Mouse (Mus musculus): ENCODE measurements at regions not wholly inside any gene's neighbourhood (a gene's known extent, or its start where the extent isn't known, plus 50 kb on each side); places are given as distances from the start of the nearest gene placed in this dataset.

GRCm38 (mm10) chr9:74593970-74594369, 267.8 kb upstream of the Onecut1 start:
- DNase-seq (ENCODE audit: extremely low spot score in 1 of 2, low spot score in 2 of 2), result no peak

DNA sequence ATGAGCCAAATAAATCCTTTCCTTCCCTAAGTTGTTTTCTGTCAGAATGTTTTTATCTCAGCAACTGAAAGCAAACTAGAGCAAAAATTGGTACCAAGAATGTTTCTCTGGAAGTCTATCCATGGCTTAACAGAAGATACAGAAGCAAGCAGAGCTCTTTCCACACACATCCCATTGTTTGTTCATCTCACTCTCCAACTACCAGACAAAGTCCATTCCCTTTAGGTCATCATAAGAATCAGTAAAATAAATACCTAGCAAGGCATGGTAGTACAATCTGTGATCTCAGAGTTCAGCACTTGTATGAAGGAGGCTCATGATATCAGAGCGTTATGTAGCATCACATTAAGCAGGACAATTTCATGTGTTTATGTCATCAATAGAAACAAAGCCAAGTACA, 257.3 kb upstream of the Onecut1 start:
- no peak for DNase-seq (ENCODE audit: extremely low spot score in 1 of 2, low spot score in 2 of 2)
- intact Hi-C loops (cut with DNase I), result no loop called here

More at GRCm38 (mm10) chr9:74593970-74594369, 267.8 kb upstream of the Onecut1 start:
- intact Hi-C loops (cut with DNase I), result no loop called here

GRCm38 (mm10) chr9:74621957-74622356, 239.8 kb upstream of the Onecut1 start:
- no peak for DNase-seq (ENCODE audit: extremely low spot score in 1 of 2, low spot score in 2 of 2)
- intact Hi-C loops (cut with DNase I), result no loop called here

DNA sequence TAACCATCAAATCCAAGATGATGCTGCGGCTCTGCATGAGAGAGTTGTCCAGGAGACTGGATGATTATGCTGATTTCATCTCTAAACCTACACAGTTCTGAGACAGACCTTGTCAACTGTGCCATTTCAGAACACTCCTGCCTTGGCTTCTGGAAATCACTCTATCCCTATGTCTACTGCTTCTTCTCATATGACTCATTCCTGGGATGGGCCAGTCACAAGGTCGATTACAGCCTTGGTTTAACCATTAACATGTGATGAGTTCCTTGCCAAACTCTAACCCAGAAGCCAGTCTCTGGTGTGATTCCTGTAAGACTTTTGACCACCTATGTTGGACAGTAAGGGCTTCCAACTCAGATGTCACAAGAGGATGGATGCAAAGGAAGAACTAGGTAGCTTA, 216.3 kb upstream of the Onecut1 start:
- intact Hi-C loops (cut with DNase I), result no loop called here
- DNase-seq (ENCODE audit: extremely low spot score in 1 of 2, low spot score in 2 of 2), result no peak

GRCm38 (mm10) chr9:74650036-74650435, 211.7 kb upstream of the Onecut1 start:
- no peak for DNase-seq (ENCODE audit: extremely low spot score in 1 of 2, low spot score in 2 of 2)
- intact Hi-C loops (cut with DNase I), result no loop called here

DNA sequence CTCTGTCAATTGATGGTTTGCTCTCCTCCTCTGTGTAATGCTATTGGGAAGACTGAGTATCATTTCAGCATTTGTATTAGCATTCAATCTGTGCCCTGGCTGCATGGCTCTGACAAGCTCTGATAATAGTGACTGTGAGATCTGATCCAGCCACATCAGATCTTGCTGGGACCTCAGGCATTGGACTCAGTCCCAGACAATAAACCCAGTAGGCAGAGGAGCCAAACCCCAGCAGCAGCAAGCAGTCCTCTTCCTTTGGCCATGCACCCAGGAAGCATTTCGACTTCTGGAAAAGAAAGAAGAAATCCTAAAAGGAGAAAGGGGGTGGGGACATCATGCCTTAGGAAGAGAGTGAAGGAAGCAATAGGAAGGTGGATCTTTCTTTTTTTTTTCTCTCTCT, 205.8 kb upstream of the Onecut1 start:
- no peak for DNase-seq (ENCODE audit: extremely low spot score in 1 of 2, low spot score in 2 of 2)
- intact Hi-C loops (cut with DNase I), result no loop called here

DNA sequence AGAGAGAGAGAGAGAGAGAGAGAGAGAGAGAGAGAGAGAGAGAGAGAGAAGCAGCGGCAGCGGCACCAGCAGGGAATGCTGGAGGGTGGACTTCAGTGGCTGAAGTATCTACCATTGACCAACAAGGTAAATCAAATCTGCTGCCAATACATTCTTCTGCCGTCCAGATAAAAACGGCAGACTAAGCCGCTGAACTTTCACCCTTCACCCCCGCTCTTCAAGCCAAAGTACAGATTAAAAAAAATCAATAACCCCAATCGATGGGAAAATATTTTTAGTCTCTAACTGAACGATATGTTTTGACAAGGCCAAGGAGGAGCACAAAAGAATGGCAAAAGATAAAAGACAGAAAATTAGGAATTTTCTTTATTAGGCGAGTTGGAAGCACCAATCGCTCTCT, 205.3 kb upstream of the Onecut1 start:
- no peak for DNase-seq (ENCODE audit: extremely low spot score in 1 of 2, low spot score in 2 of 2)
- intact Hi-C loops (cut with DNase I), result no loop called here

DNA sequence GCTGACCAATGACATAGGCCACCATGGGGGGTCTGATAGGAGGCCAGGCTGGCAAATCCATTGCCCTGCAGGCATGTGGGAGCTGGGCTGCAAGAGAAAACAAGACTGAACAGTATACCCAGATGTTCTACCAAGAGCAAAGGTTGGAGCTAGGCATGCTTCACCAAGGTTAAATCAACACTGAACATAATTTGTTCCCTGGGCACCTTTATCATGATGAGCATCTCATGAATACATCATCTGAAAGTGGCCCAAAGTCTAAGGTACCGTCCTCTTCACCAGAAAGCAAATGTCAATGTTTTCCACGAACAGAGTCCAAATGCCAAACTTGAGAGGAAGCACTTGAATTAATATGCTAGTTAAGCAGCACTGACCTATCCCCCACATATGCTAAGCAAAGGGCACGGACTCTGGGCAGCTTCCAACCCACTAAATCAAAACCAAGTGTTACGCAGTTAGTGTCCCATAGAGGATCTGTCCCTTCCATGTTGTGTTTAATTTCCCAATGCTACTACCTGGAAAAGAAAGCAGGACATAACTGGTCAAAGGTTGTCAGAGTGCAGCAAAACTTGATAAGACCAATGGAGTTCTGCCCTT, 190.3 kb upstream of the Onecut1 start:
- no peak for DNase-seq (ENCODE audit: extremely low spot score in 1 of 2, low spot score in 2 of 2)
- intact Hi-C loops (cut with DNase I), result no loop called here

GRCm38 (mm10) chr9:74672261-74672660, 189.5 kb upstream of the Onecut1 start:
- intact Hi-C loops (cut with DNase I), result no loop called here
- no peak for DNase-seq (ENCODE audit: extremely low spot score in 1 of 2, low spot score in 2 of 2)

- no peak for DNase-seq (ENCODE audit: extremely low spot score in 1 of 2, low spot score in 2 of 2)
- intact Hi-C loops (cut with DNase I), result no loop called here
Observed at GRCm38 (mm10) chr9:74698229-74698628, 163.5 kb upstream of the Onecut1 start.

DNA sequence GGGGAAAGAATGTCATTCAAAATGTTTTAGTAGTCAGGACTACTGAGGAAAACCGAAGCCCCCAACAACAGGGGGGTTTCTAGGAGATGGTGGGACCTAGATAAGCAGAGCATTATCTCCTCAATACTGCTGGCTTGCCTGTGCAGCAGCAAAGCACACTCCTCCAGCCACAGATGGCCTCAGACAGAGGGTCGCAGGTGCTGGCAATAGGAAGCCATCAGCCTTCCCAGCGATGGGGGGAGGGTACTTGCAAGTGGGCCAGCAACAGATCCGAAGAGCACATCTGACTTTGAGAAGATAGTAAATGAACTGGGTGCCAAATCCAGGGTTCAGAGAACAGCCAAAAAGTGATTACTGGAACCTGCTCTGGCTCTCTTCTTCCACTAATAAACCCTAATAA, 156.0 kb upstream of the Onecut1 start:
- no peak for DNase-seq (ENCODE audit: extremely low spot score in 1 of 2, low spot score in 2 of 2)
- intact Hi-C loops (cut with DNase I), result no loop called here

DNA sequence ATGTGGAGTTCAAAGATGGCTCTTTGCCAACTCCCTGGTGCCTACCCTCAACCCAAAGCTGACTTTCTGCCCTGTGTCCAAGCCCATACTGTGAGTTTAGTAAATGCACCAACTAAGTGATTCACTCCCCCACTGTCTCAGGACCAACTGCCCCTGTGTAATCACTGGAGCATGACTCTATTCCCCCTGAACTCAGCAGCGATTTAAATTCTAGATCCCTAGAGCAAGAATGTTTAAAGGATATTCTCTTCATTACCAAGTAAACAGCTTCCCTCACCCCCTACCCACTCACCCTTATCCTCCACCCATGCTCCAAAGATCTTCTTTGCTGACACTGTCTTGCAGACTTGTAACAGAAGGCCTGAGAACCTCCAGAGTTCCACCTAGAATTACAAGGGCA, 154.1 kb upstream of the Onecut1 start:
- intact Hi-C loops (cut with DNase I), result no loop called here
- no peak for DNase-seq (ENCODE audit: extremely low spot score in 1 of 2, low spot score in 2 of 2)

GRCm38 (mm10) chr9:74711698-74712097, 150.0 kb upstream of the Onecut1 start:
- intact Hi-C loops (cut with DNase I), result no loop called here
- no peak for DNase-seq (ENCODE audit: extremely low spot score in 1 of 2, low spot score in 2 of 2)

- intact Hi-C loops (cut with DNase I), result no loop called here
- DNase-seq (ENCODE audit: extremely low spot score in 1 of 2, low spot score in 2 of 2), result no peak
Observed at GRCm38 (mm10) chr9:74732451-74732850, 129.3 kb upstream of the Onecut1 start.

DNA sequence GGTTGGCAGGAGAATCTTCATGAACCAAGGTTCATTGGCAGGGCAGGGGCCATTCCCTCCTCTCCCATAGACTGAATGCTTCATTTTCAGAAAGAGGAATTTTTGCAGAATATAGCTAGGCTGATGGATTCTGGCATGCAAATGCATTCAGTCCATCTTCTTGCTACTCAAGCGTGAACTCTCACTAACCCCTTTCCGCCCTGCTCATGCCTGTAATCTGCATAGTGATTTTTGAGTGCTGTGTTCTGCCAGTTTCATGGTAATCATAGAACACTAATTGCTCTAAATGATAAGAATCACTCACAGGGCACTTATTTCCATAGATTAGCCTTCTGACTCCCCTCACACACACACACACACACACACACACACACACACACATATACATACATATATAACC, 119.8 kb upstream of the Onecut1 start:
- DNase-seq (ENCODE audit: extremely low spot score in 1 of 2, low spot score in 2 of 2), result no peak
- intact Hi-C loops (cut with DNase I), result no loop called here

- no peak for DNase-seq (ENCODE audit: extremely low spot score in 1 of 2, low spot score in 2 of 2)
- intact Hi-C loops (cut with DNase I), result no loop called here
Observed at GRCm38 (mm10) chr9:74747886-74748285, 113.8 kb upstream of the Onecut1 start.

DNA sequence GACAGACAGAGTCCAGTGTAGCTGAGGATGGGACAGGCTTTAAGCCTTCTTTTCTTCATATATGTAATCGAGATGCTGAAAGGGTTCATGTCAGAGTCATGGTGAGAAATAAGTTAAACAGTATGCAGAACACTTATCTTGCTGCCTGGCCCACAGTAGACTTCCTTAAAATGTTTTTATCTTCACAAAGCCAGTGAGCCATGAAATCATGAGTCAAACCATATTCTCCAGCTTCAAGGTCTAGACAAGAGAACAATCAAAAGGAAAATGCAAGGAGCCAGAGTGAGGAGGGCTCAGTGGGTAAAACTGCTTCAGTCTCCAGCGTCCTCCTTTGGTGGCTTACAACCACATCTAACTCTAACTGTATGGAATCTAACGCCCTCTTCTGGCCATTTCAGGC, 103.7 kb upstream of the Onecut1 start:
- DNase-seq (ENCODE audit: extremely low spot score in 1 of 2, low spot score in 2 of 2), result no peak
- intact Hi-C loops (cut with DNase I), result no loop called here

GRCm38 (mm10) chr9:74758876-74759275, 102.8 kb upstream of the Onecut1 start:
- intact Hi-C loops (cut with DNase I), result no loop called here
- no peak for DNase-seq (ENCODE audit: extremely low spot score in 1 of 2, low spot score in 2 of 2)

DNA sequence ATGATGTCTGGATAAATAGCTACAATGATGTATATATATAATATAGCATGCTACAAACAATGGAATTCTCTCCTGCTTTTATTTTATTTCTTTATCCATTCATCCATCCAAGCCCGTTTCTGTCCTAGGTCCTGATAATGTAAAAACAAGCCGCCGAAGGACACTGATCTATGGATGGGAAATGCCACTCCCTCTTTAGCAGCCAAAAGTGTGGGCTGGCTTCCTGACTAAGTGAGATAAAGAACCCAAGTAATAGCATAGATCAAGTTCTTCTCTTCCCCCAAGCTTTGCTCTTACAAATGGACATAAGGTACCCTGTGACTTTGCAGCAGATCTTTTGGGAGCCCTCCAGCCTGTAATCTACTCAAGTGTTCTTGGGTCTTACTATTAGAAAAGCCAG, 81.3 kb upstream of the Onecut1 start:
- DNase-seq (ENCODE audit: extremely low spot score in 1 of 2, low spot score in 2 of 2), result no peak
- intact Hi-C loops (cut with DNase I), result no loop called here

DNA sequence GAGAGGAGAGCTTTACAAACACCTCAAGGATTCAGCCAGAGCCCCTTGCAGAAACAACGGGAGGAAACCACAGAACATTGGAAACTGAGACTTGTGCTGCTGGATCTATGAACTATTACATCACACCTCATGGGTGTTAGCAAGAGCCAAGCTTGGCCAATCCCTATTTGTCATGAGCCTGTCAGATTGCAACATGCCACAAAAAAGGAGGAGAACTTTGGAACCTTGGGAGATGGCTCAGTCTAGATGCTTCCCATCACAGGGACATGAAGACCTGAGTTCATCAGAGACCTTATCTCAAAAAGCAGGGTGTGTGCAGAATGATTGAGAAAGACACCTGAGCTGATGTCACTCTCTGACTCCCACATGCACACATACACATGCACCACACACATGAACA, 68.3 kb upstream of the Onecut1 start:
- intact Hi-C loops (cut with DNase I), result no loop called here
- no peak for DNase-seq (ENCODE audit: extremely low spot score in 1 of 2, low spot score in 2 of 2)

- intact Hi-C loops (cut with DNase I), result no loop called here
- no peak for DNase-seq (ENCODE audit: extremely low spot score in 1 of 2, low spot score in 2 of 2)
Observed at GRCm38 (mm10) chr9:74795994-74796393, 65.7 kb upstream of the Onecut1 start.
